Mouse (Mus musculus) neutrophil, adult 5-6 weeks (primary cell): ENCODE data around the gene 1700057G04Rik. TPM values are rescaled to one million over a fixed set of nuclear protein-coding genes. Genes with fewer than 3 reads are reported as not detected.

ENCODE experiments used
- ATAC-seq: fragments of 151-379, 151-347 bp; 2 replicates; pipeline ENCODE4 v1.8.0; 2017; ENCODE audit warnings: mild to moderate bottlenecking, moderate TSS enrichment; ENCODE audit not compliant: insufficient number of reproducible peaks, poor library complexity, low FRiP score, severe bottlenecking; ENCODE audit errors: extremely low read depth
- total RNA-seq: library from RNA; stranded (forward); fragments of 200-1000 nt; gene quantifications from 2 replicates; pipeline ENCODE4 v1.2.3, GENCODE M21; 2017

1700057G04Rik gene
- total RNA-seq = not detected in 2 replicates

DNA sequence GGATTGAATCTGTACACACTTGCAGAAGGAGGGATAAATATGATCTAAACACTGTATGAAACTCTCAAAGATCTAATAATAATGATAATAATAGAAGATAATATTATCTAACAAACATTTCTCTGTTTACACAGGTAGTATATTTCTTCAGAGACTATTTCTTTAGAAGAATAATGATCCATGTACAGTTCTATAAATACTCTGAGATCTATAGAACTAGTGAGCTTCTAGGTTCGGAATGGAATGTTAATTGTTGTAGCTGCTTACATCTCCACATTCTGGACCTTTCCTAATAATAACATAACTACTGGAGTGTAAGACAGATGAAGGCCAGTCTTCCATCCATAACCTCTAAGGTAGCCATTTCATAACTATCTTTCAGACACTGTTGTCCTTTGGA, at the start of gene 1700057G04Rik:
Gene 1700057G04Rik, plus strand, starts transcription at position 301 of the 400 bp plus-strand sequence.
- ATAC-seq = no peak

DNA sequence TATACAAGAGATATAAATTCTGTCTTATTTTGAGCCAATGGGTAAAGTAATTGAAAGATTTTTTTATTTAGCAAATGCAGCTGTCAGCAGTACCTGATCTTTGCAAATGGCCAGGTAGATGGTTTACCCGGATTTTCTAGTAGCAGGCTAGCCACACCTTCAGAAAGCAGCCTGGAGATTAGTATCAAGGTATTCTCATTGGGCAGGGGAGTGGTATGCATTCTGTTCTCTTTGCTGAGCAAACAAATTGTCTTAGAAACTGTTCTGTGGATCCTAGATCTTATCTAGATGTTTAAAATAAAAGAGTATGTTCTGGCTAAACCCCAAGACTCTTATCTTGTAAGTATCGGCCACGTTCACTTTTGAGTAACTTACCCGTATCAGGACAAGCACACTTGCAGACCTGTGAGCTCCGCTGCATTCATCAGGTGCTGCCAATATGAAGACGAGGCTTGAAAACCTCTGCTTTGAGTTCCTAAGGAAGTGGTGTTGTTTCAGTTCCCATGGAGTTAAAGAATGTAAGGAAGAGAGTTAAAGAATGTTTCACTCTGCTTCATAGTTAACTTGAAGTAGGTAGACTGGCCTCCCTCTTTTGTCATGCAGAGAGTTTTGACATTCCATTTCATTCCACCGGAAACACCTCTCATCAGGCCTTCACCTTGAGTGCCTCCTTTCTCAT, 48.6 kb upstream of the 1700057G04Rik start:
- ATAC-seq = no peak

DNA sequence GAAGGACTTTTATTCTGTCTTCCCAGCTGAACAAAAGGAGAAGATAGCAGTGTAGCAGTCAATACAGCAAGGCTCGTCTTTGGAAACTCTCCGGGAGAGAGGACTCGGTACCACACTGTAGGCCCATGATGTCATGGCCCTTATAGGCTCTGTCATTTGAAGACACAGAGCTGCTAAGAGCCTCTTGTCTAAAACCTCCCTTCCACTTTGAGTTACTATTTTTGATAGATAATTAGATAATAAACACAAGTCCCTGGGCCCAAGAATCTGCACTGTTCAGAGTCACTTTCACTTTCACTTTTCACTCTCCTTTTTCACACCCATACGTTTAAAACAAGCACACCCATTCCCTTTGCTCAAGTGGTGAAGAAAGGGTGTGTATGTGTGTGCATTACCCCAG, 43.5 kb upstream of the 1700057G04Rik start:
- no peak for ATAC-seq

DNA sequence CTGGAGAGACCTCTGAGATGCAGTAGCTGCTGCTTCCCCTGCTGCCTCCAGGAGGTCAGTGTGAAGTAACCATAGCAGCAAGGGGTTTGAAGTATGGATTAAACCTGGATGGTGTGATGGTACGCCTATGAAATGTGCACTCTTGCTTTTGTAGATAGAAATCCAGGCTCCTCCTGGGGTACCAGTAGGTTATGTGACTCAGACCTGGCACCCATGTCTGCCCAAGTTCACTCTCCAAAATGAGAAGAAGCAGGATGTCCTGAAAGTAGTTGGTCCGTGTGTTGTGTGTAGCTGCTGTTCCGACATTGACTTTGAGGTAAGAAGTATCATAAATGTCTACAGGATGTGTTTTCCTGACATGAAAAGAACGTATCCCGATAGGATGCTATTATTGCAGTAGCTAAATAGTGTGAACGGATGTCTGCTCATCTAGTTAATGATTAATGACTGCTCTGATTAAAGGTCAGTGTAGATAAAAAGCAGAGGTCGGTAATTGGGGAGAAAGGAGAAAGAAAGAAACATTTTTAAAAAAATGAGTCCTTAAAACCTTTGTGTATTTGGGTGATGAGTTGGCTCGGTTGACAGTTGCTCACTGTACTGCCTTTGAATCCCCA, 42.5 kb upstream of the 1700057G04Rik start:
- ATAC-seq = no peak

DNA sequence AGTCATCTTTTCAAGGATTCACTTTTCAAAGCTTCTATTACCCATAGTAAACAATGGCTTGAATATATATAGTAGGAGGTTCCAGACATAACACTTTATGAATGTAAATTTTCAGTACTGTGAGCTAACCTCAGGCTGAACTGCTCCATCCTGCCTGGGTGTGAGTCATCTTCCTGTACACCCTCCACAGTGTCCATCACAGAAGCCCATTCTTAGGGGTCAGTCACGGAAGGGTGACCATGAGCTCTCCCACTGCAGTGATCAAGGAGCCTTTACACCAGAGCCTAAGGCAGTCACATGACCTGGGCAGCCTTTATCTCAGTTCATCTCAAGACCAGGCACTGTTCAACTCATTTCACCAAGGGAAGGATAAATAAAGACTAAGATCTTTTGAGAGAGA, 41.4 kb upstream of the 1700057G04Rik start:
- no peak for ATAC-seq

DNA sequence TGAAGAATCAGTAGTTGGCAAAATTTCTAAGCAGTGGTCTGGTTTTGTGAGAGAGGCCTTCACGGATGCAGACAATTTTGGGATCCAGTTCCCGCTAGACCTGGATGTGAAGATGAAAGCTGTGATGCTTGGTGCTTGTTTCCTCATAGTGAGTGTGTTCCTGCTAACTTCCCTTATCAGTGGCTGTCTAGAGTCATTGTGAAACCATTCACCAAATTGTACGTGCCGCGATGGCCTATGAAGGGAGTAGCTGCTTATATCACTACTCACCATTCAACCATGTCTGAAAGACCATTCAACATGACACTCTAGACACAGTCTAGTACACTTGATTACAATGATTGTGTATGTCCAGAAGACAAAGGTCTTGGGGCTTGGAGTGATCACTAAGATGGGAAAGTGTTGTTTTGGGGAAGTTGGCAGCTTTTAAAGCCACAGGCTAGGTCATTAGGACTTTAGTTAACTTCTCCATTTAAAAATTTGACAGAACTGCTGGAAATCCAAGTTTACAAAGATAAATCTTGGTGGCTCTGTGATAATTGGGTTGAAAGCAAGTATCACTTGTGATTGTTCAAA, 39.3 kb upstream of the 1700057G04Rik start:
- peak; percentile 88 for ATAC-seq

- ATAC-seq = no peak
Observed at GRCm38 (mm10) chr9:92270927-92271326, 38.2 kb upstream of the 1700057G04Rik start.

GRCm38 (mm10) chr9:92272650-92273049, 36.5 kb upstream of the 1700057G04Rik start:
- no peak for ATAC-seq

- ATAC-seq = no peak
Observed at GRCm38 (mm10) chr9:92273271-92273670, 35.9 kb upstream of the 1700057G04Rik start.

GRCm38 (mm10) chr9:92273956-92274762, 35.0 kb upstream of the 1700057G04Rik start:
- ATAC-seq = no peak

DNA sequence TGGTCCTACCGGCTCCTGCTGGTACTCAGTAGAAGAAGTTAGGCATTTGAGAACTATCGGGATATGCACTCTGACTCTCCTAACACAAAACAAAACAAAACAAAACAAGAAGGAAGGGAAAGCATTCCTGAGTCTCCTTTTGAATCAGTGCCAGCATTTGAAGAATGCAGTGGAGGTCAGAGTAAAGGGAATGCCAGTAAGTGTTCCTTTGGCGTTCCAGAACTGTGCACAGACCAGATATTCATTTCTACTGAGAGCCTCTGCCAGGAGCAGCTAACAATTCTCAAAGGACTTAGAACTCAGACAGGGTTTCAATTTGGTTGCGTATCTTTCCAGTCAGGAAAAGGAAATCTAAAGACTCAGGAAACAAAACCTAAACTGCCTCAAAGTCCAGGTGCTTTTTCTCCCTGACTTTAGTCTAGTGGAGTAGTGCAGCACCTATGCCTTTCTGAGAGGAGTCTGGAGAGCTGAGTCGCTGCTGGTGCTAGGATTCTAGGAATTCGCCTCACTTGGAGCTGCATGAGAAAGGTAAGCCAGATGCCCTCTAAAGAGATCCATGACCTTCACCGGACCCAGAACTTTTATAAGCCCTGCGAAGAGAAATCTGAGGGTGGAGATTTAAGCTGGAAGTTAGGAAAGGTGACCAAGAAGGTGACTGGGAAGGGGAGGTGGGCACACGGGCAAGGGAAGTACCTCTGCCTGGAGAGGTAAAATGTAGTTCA, 33.5 kb upstream of the 1700057G04Rik start, which contains the start of gene Plscr2:
Gene Plscr2, plus strand, starts transcription at position 117 of the 722 bp plus-strand sequence.
- no peak for ATAC-seq

DNA sequence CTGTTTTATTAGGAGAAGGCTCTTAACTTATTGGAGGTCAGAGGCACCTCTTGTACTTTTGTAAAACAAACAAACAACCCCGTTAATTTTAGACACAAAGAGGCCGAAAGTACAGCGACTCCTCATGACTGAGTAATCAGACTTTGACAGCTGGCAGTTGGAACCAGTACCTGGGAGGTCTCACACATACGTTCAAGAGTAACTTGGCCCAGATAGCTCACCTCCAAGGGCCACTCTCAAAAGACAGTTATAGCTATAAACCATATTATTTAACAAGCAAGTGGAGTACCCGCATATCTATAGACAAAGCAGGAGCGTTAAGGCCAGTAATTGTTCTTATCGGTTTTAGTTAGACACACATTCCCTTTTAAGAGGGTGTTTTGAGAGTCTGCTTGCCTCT, 32.8 kb upstream of the 1700057G04Rik start:
- ATAC-seq = no peak

DNA sequence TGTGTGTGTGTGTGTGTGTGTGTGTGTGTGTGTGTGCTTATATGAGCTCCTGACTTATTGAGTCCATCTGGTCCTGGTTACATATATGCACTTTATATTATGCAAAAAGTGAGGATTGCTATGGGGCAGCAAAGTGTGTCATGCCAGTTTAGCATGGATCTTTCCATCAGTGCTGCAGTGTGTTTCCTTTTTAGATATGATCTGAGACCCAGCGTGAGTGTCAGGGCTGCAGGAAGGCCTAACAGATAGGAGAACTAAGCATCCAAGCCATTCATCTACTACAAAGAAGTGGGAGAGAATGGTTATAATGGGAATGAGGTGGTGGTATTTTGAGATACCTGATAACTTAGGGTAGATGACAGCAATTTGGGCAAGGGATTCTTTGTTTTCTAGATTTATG, 29.1 kb upstream of the 1700057G04Rik start:
- ATAC-seq = no peak

DNA sequence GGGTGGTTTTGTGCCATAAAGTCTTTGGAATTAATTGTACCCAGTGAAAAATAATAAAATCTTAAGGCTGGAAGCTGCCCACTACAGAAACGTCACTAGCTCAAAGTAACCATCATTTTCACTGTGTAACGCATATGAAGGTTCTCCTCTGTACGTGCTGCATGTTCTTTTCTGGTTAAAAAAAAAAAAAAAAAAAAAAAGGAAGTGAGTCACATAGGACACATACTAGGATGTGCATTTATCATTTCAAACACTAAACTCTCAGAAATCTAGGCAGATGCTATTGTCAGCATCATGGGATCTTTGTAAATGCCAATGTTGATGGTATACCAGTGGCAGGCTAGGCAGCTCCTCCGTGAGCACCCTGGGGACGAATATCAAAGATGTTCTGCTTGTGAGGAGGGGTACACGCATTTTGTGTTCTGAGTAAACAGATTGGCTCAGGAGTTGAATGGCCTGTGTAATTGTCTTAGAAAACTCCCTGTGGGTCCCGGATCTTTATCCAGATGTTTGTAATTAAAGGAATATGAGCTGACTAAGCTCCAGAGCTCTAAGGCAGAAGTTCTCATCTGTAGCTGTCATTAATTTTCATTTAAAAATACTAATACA, 26.5 kb upstream of the 1700057G04Rik start:
- ATAC-seq = no peak

DNA sequence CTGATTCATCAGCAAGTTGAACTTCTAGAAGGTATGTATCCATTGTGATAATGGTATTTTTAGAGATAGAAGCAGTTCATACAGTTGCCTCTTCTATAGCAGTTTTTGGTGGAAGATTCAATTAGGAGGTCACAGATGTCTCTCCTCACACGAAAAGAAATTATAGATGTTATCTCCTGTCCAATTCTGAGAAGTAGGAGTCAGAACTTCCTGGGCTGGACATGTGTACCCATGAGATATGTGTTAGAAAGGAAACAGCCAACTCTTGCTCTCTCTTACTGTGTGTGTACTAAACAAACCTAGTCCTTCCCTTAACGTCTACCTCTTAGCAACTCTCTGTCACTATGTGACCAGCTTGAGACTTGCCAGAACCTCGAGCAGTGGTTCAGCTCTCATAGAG, 19.5 kb upstream of the 1700057G04Rik start:
- ATAC-seq = no peak

DNA sequence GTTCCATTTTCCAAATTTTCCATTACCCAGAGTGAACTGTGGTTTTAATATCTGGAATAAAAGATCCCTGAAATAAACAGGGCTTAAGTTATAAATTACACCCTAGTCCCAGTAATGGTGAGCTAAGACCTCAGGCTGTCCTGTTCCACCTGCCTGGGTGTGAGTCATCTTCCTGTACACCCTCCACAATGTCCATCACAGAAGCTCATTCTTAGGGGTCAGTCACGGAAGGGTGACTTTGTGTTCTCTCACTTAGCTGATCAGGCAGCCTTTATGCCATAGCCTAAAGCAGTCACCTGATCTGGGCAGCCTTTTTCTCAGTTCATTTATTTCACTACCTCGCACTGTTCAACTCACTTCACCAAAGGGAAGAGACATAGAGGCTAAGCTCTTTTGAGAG, 17.0 kb upstream of the 1700057G04Rik start:
- ATAC-seq = no peak

GRCm38 (mm10) chr9:92292922-92293321, 16.3 kb upstream of the 1700057G04Rik start:
- ATAC-seq = no peak
